Mouse (Mus musculus): ENCODE measurements around the gene Rbsn. TPM values are rescaled to one million over a fixed set of nuclear protein-coding genes. Genes with fewer than 3 reads are reported as not detected.

The Rbsn gene
- polyA plus RNA-seq, 1 experiment from 2014 or later, result 16.0 TPM

- Histone ChIP-seq H3K4me2 (ENCODE audit: low read depth, low read length) (no peak overlapping the region), H3K36me3 (ENCODE audit: control insufficient read depth, insufficient read depth, low read length) (peaks cover 13% of the 10 kb centered on the region), H3K9me3 (ENCODE audit: control insufficient read depth, low read length) (no peaks in the 10 kb centered on the region), H3K27me3 (replicated peaks; ENCODE audit: control insufficient read depth, insufficient read depth, low read length) (no peaks in the 10 kb centered on the region), H3K27ac (ENCODE audit: low read length) (no peak overlapping the region), H3K9ac (ENCODE audit: low read depth, low read length) (no peak overlapping the region), H3K4me3 (ENCODE audit: low read length) (no peak overlapping the region), H3K4me1 (ENCODE audit: control insufficient read depth, insufficient read depth, low read length) (no peaks in the 10 kb centered on the region)
- no peak for ATAC-seq
- WGBS, result 93% methylated on average over 8 of the region's 8 CpGs
Observed at GRCm38 (mm10) chr6:92199414-92199813, 15.3 kb downstream of the Rbsn start.

DNA sequence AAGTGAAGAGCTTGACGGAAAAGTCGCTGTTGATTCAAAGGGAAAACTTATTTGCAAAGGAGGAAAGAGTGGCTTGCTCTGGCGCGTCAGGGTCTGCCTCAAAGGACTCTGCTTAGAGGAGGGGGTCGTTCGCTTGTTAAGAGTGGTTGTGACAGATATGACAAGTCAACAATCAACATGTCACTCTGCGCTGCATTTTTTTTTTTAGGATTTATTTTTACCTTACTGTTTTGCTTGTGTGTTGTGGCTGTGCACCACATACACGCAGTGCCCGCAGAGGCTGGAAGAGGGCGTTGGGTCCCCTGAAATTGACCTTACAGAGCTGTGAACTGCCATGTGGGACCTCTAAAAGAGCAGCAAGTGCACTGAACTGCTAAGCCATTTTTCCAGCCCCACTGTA lies 30.5 kb downstream of the Rbsn start:
- peak overlapping the region; percentile 70 for H3K4me2 ChIP-seq (ENCODE audit: low read depth, low read length)
- peaks cover under 1% of the 10 kb centered on the region for H3K36me3 ChIP-seq (ENCODE audit: control insufficient read depth, insufficient read depth, low read length)
- peak overlapping the region; percentile 82 for H3K4me3 ChIP-seq (ENCODE audit: low read length)
- H3K27ac ChIP-seq (ENCODE audit: low read length), result no peak overlapping the region
- H3K27me3 ChIP-seq (replicated peaks; ENCODE audit: control insufficient read depth, insufficient read depth, low read length), result no peaks in the 10 kb centered on the region
- peak; percentile 66 for ATAC-seq
- H3K9me3 ChIP-seq (ENCODE audit: control insufficient read depth, low read length), result no peaks in the 10 kb centered on the region
- WGBS, result 6% methylated on average over 10 of the region's 10 CpGs
- peaks cover 9% of the 10 kb centered on the region for H3K4me1 ChIP-seq (ENCODE audit: control insufficient read depth, insufficient read depth, low read length)
- H3K9ac ChIP-seq (ENCODE audit: low read depth, low read length), result peak overlapping the region; percentile 82

- WGBS, result under 1% methylated on average over 42 of the region's 42 CpGs
- H3K27me3 ChIP-seq (replicated peaks; ENCODE audit: control insufficient read depth, insufficient read depth, low read length), result no peaks in the 10 kb centered on the region
- H3K4me3 ChIP-seq (ENCODE audit: low read length), result peak within 1 kb of the TSS; percentile 82
- ATAC-seq, result peak; percentile 98
- H3K4me2 ChIP-seq (ENCODE audit: low read depth, low read length), result peak within 1 kb of the TSS; percentile 79
- peak within 1 kb of the TSS; percentile 51 for H3K27ac ChIP-seq (ENCODE audit: low read length)
- peaks cover 9% of the 10 kb centered on the region for H3K4me1 ChIP-seq (ENCODE audit: control insufficient read depth, insufficient read depth, low read length)
- H3K9me3 ChIP-seq (ENCODE audit: control insufficient read depth, low read length), result no peaks in the 10 kb centered on the region
- peaks cover 6% of the 10 kb centered on the region for H3K36me3 ChIP-seq (ENCODE audit: control insufficient read depth, insufficient read depth, low read length)
- peak within 1 kb of the TSS; percentile 82 for H3K9ac ChIP-seq (ENCODE audit: low read depth, low read length)
Observed at GRCm38 (mm10) chr6:92183621-92184131, 31.0 kb downstream of the Rbsn start, which contains the start of gene Mrps25. Gene Mrps25 (minus strand): TSS chr6:92184033.

- Histone ChIP-seq H3K9ac (ENCODE audit: low read depth, low read length) (no peak overlapping the region), H3K4me3 (ENCODE audit: low read length) (no peak overlapping the region), H3K9me3 (ENCODE audit: control insufficient read depth, low read length) (no peaks in the 10 kb centered on the region), H3K36me3 (ENCODE audit: control insufficient read depth, insufficient read depth, low read length) (peaks cover 19% of the 10 kb centered on the region), H3K27me3 (replicated peaks; ENCODE audit: control insufficient read depth, insufficient read depth, low read length) (no peaks in the 10 kb centered on the region), H3K4me1 (ENCODE audit: control insufficient read depth, insufficient read depth, low read length) (no peaks in the 10 kb centered on the region), H3K27ac (ENCODE audit: low read length) (no peak overlapping the region), H3K4me2 (ENCODE audit: low read depth, low read length) (no peak overlapping the region)
- ATAC-seq, result no peak
- 94% methylated on average over 1 of the region's 1 CpGs for WGBS
Observed at GRCm38 (mm10) chr6:92176450-92176849, 38.3 kb downstream of the Rbsn start.

DNA sequence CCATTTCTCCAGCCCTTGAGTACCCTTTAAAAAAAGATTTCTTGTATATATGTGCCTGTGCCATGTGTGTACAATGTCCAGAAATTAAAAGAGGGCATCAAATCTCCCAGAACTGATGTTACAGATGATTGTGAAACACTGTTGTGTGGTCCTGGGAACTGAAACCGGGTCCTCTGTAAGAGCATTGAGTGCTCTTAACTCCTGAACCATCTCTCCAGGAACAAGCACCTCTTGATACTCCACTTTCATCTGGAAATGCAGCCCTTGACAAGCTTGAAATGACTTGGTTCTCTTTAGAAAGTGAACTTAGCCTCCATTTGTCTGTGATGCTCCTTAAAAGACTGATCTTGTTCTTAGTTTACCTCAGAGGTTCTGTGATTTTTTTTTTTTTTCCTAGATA lies 52.0 kb downstream of the Rbsn start:
- peaks cover 20% of the 10 kb centered on the region for H3K36me3 ChIP-seq (ENCODE audit: control insufficient read depth, insufficient read depth, low read length)
- whole genome bisulfite sequencing, result 90% methylated on average over 1 of the region's 1 CpGs

GRCm38 (mm10) chr6:92158801-92159200 lies 55.9 kb downstream of the Rbsn start:
- Histone ChIP-seq H3K4me1 (ENCODE audit: control insufficient read depth, insufficient read depth, low read length) (no peaks in the 10 kb centered on the region), H3K9me3 (ENCODE audit: control insufficient read depth, low read length) (no peaks in the 10 kb centered on the region), H3K36me3 (ENCODE audit: control insufficient read depth, insufficient read depth, low read length) (peaks cover 21% of the 10 kb centered on the region), H3K9ac (ENCODE audit: low read depth, low read length) (no peak overlapping the region), H3K27me3 (replicated peaks; ENCODE audit: control insufficient read depth, insufficient read depth, low read length) (no peaks in the 10 kb centered on the region), H3K27ac (ENCODE audit: low read length) (no peak overlapping the region), H3K4me3 (ENCODE audit: low read length) (no peak overlapping the region), H3K4me2 (ENCODE audit: low read depth, low read length) (no peak overlapping the region)
- 91% methylated on average over 3 of the region's 3 CpGs for WGBS
- no peak for ATAC-seq

More for the DNA sequence above, 52.0 kb downstream of the Rbsn start:
- no peak for ATAC-seq
- Histone ChIP-seq H3K4me2 (ENCODE audit: low read depth, low read length) (no peak overlapping the region), H3K4me3 (ENCODE audit: low read length) (no peak overlapping the region), H3K9ac (ENCODE audit: low read depth, low read length) (no peak overlapping the region), H3K27me3 (replicated peaks; ENCODE audit: control insufficient read depth, insufficient read depth, low read length) (no peaks in the 10 kb centered on the region), H3K27ac (ENCODE audit: low read length) (no peak overlapping the region), H3K4me1 (ENCODE audit: control insufficient read depth, insufficient read depth, low read length) (no peaks in the 10 kb centered on the region), H3K9me3 (ENCODE audit: control insufficient read depth, low read length) (no peaks in the 10 kb centered on the region)

- H3K4me1 ChIP-seq (ENCODE audit: control insufficient read depth, insufficient read depth, low read length), result no peaks in the 10 kb centered on the region
- no peak overlapping the region for H3K9ac ChIP-seq (ENCODE audit: low read depth, low read length)
- H3K4me3 ChIP-seq (ENCODE audit: low read length), result no peak overlapping the region
- 51% methylated on average over 1 of the region's 1 CpGs for WGBS
- H3K9me3 ChIP-seq (ENCODE audit: control insufficient read depth, low read length), result no peaks in the 10 kb centered on the region
- 0 out of 2 replicates have a peak, but pooled peaks have one; percentile 18 for ATAC-seq
- H3K36me3 ChIP-seq (ENCODE audit: control insufficient read depth, insufficient read depth, low read length), result peaks cover 9% of the 10 kb centered on the region
- H3K27ac ChIP-seq (ENCODE audit: low read length), result no peak overlapping the region
- H3K4me2 ChIP-seq (ENCODE audit: low read depth, low read length), result no peak overlapping the region
- no peaks in the 10 kb centered on the region for H3K27me3 ChIP-seq (replicated peaks; ENCODE audit: control insufficient read depth, insufficient read depth, low read length)
Observed at GRCm38 (mm10) chr6:92153774-92154173, 61.0 kb downstream of the Rbsn start.

GRCm38 (mm10) chr6:92145881-92146280 lies 68.8 kb downstream of the Rbsn start:
- Histone ChIP-seq H3K9me3 (ENCODE audit: control insufficient read depth, low read length) (no peaks in the 10 kb centered on the region), H3K4me1 (ENCODE audit: control insufficient read depth, insufficient read depth, low read length) (no peaks in the 10 kb centered on the region), H3K27me3 (replicated peaks; ENCODE audit: control insufficient read depth, insufficient read depth, low read length) (no peaks in the 10 kb centered on the region), H3K27ac (ENCODE audit: low read length) (no peak overlapping the region), H3K36me3 (ENCODE audit: control insufficient read depth, insufficient read depth, low read length) (peaks cover 3% of the 10 kb centered on the region; the same call in 1 of the 2 replicates), H3K9ac (ENCODE audit: low read depth, low read length) (no peak overlapping the region), H3K4me2 (ENCODE audit: low read depth, low read length) (no peak overlapping the region), H3K4me3 (ENCODE audit: low read length) (no peak overlapping the region)
- ATAC-seq, result no peak
- 96% methylated on average over 4 of the region's 4 CpGs for WGBS
